Mouse (Mus musculus): Measurements from ENCODE around the gene Pla2g3. TPM values are rescaled to one million over a fixed set of nuclear protein-coding genes. Genes with fewer than 3 reads are reported as not detected.

Pla2g3 gene
- polyA plus RNA-seq, 1 experiment from 2014 or later, result 0.44 TPM

DNA sequence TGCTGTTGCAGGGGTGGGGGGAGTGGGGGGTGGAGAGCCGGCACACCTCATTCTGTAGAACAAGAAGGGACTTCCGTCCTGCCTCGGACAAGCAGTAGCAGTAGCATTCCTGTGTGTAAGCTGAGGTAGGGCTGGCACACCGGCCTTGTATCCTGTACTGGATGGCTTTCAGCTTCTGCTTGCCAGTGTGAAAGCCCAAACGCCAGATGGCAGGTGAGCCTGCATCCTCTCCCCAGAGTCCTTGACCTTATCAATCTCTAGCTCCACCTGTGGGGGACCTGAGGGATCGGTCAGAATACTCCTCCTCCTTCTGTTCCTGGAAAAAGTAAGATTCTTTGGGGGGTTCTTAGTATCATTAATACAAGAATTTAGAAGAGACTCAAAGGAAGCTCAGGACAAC lies 34.6 kb upstream of the Pla2g3 start:
- no peak overlapping the region for H3K27ac ChIP-seq (ENCODE audit: low read depth, low read length)
- no peaks in the 10 kb centered on the region for H3K9me3 ChIP-seq (replicated peaks; ENCODE audit: control insufficient read depth, low read length)
- DNase-seq (ENCODE audit: low spot score), result no peak
- no peak for ATAC-seq
- no peak overlapping the region for H3K4me3 ChIP-seq (ENCODE audit: low read depth, low read length)
- H3K27me3 ChIP-seq (replicated peaks; ENCODE audit: control insufficient read depth, insufficient read depth, low read length), result no peaks in the 10 kb centered on the region
- 78% methylated on average over 6 of the region's 6 CpGs for WGBS
- peaks cover 7% of the 10 kb centered on the region for H3K4me1 ChIP-seq (ENCODE audit: control insufficient read depth, insufficient read depth, low read length)
- H3K4me2 ChIP-seq (ENCODE audit: low read length), result peak overlapping the region; percentile 94
- H3K36me3 ChIP-seq (ENCODE audit: control insufficient read depth, insufficient read depth, low read length), result peaks cover 4% of the 10 kb centered on the region; the same call in 1 of the 2 replicates
- H3K9ac ChIP-seq (ENCODE audit: low read length), result no peak overlapping the region

DNA sequence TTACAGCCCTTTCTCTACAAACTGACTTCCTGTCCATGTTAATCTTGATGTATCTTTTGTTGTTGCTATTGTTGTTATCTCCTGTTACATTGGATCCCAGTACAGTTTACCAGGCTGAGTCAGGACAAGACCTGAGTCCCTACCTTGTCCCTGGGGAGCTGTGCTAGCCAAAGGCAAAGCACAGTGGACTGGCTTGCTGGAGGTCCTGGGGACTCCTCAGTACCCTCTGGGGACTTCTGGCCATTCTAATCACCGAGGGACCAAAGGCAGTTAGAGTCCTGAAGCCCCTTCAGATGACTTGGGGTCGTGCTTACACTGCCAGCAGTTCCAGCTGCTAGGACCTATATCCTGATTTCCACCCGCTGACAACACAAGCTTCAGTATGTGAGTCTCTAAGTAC lies 33.6 kb upstream of the Pla2g3 start:
- Histone ChIP-seq H3K4me2 (ENCODE audit: low read length) (no peak overlapping the region), H3K36me3 (ENCODE audit: control insufficient read depth, insufficient read depth, low read length) (peaks cover 4% of the 10 kb centered on the region; the same call in 1 of the 2 replicates), H3K9ac (ENCODE audit: low read length) (no peak overlapping the region), H3K27ac (ENCODE audit: low read depth, low read length) (no peak overlapping the region), H3K4me3 (ENCODE audit: low read depth, low read length) (no peak overlapping the region), H3K27me3 (replicated peaks; ENCODE audit: control insufficient read depth, insufficient read depth, low read length) (no peaks in the 10 kb centered on the region), H3K9me3 (replicated peaks; ENCODE audit: control insufficient read depth, low read length) (no peaks in the 10 kb centered on the region), H3K4me1 (ENCODE audit: control insufficient read depth, insufficient read depth, low read length) (peaks cover 7% of the 10 kb centered on the region)
- no peak for ATAC-seq
- no peak for DNase-seq (ENCODE audit: low spot score)
- 92% methylated on average over 3 of the region's 3 CpGs for WGBS

DNA sequence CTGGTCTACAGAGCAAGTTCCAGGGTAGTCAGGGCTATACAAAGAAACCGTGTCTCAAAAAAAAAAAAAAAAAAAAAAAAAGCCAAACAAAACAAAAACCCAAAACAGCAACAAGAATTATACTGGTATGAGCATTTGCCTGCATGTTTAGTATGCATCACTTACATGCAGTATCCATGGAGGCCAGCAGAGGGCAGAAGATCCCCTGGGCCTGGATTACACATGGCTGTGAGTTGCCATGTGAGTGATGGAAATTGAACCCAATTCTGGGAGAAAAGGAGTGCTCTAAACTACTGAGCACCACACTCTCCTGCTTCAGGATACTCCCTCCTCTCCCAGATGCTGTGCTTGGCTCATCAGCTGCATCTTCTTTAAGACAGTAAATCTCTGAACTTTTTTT lies 31.7 kb upstream of the Pla2g3 start:
- Histone ChIP-seq H3K27me3 (replicated peaks; ENCODE audit: control insufficient read depth, insufficient read depth, low read length) (no peaks in the 10 kb centered on the region), H3K27ac (ENCODE audit: low read depth, low read length) (no peak overlapping the region), H3K36me3 (ENCODE audit: control insufficient read depth, insufficient read depth, low read length) (peaks cover 4% of the 10 kb centered on the region; the same call in 1 of the 2 replicates), H3K4me3 (ENCODE audit: low read depth, low read length) (no peak overlapping the region), H3K4me1 (ENCODE audit: control insufficient read depth, insufficient read depth, low read length) (0 out of 2 replicates have a peak, but pooled peaks cover 2% of the 10 kb centered on the region), H3K9ac (ENCODE audit: low read length) (no peak overlapping the region), H3K9me3 (replicated peaks; ENCODE audit: control insufficient read depth, low read length) (no peaks in the 10 kb centered on the region), H3K4me2 (ENCODE audit: low read length) (no peak overlapping the region)
- WGBS, result 20% methylated on average over 1 of the region's 1 CpGs
- ATAC-seq (no peak), DNase-seq (ENCODE audit: low spot score) (peak; percentile 68)

DNA sequence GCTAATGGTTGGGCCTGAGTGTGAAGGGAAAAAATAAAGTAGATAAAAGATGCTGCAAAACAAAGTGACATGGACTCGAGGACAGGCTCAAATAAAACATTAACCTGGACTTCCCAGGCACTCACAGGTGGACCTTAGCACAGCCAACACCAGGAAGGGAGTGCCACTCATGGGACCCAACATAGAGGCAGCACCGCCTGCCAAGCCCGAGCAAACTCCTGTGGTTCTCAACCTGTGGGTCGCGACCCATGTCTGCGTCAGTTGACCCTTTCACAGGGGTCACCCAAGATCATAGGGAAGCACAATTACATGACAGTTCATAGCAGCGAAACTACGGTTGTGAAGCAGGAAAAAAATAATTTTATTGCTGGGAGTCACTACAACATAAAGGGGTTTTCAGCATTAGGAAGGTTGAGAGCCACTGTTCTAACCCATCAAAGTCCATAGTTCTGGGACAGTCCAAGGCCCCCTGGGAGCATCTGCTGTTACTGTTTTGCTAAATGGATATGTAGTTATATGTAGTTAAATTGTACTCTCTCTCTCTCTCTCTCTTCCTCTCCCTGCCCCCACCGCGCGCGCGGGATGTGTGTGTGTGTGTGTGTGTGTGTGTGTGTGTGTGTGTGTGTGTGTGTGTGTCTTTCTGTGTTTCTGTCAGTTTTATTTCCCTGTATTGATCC lies 29.5 kb upstream of the Pla2g3 start:
- no peaks in the 10 kb centered on the region for H3K27me3 ChIP-seq (replicated peaks; ENCODE audit: control insufficient read depth, insufficient read depth, low read length)
- no peak overlapping the region for H3K4me3 ChIP-seq (ENCODE audit: low read depth, low read length)
- no peaks in the 10 kb centered on the region for H3K9me3 ChIP-seq (replicated peaks; ENCODE audit: control insufficient read depth, low read length)
- WGBS, result 91% methylated on average over 8 of the region's 13 CpGs
- no peaks in the 10 kb centered on the region for H3K4me1 ChIP-seq (ENCODE audit: control insufficient read depth, insufficient read depth, low read length)
- no peak overlapping the region for H3K4me2 ChIP-seq (ENCODE audit: low read length)
- H3K27ac ChIP-seq (ENCODE audit: low read depth, low read length), result no peak overlapping the region
- DNase-seq (ENCODE audit: low spot score) (no peak), ATAC-seq (no peak)
- no peak overlapping the region for H3K9ac ChIP-seq (ENCODE audit: low read length)
- H3K36me3 ChIP-seq (ENCODE audit: control insufficient read depth, insufficient read depth, low read length), result peaks cover 4% of the 10 kb centered on the region; the same call in 1 of the 2 replicates

DNA sequence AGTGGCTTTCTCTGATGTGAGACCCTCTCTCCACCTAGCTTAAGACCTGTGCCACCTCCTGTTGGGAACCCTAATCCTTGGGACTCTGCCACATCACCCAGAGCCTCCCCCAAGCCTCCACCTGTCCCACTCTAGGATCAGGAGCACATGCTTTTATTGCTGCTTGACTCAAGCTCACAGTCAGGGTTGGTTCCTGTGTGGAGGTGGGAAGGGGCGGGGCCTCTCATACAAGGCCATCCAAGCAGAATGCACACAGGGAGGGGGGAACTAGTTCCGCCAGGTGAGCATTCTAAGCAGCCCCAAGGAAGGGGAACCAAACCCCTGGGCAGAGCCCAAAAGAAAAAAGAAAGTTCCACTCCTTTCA lies 29.0 kb upstream of the Pla2g3 start:
- no peaks in the 10 kb centered on the region for H3K4me1 ChIP-seq (ENCODE audit: control insufficient read depth, insufficient read depth, low read length)
- WGBS, result 79% methylated on average over 2 of the region's 2 CpGs
- no peak overlapping the region for H3K4me3 ChIP-seq (ENCODE audit: low read depth, low read length)
- H3K36me3 ChIP-seq (ENCODE audit: control insufficient read depth, insufficient read depth, low read length), result peaks cover 4% of the 10 kb centered on the region; the same call in 1 of the 2 replicates
- H3K9me3 ChIP-seq (replicated peaks; ENCODE audit: control insufficient read depth, low read length), result no peaks in the 10 kb centered on the region
- no peak for DNase-seq (ENCODE audit: low spot score)
- no peak overlapping the region for H3K4me2 ChIP-seq (ENCODE audit: low read length)
- ATAC-seq, result no peak
- H3K27me3 ChIP-seq (replicated peaks; ENCODE audit: control insufficient read depth, insufficient read depth, low read length), result no peaks in the 10 kb centered on the region
- H3K27ac ChIP-seq (ENCODE audit: low read depth, low read length), result no peak overlapping the region
- H3K9ac ChIP-seq (ENCODE audit: low read length), result no peak overlapping the region

DNA sequence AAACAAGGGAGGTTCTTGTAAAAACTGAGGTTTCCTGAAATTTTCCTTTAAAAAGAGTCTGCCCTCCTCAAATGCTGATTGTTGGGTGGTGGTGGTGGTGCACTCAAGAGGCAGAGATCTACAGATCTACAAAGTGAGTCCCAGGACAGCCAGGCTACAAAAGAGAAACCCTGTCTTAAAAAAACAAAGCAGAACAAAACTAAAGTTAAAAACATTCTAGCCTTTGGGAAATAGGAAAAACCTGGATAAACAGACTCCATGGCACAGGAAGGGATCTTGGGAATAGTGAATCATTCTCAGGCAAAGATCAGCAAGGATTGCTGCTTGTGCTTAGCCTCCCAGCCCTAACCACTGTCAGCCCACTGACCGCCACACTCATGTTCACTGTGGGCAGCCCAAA lies 25.2 kb upstream of the Pla2g3 start:
- ATAC-seq, result no peak
- Histone ChIP-seq H3K27ac (ENCODE audit: low read depth, low read length) (no peak overlapping the region), H3K27me3 (replicated peaks; ENCODE audit: control insufficient read depth, insufficient read depth, low read length) (no peaks in the 10 kb centered on the region), H3K9ac (ENCODE audit: low read length) (no peak overlapping the region), H3K4me1 (ENCODE audit: control insufficient read depth, insufficient read depth, low read length) (no peaks in the 10 kb centered on the region), H3K36me3 (ENCODE audit: control insufficient read depth, insufficient read depth, low read length) (no peaks in the 10 kb centered on the region), H3K9me3 (replicated peaks; ENCODE audit: control insufficient read depth, low read length) (no peaks in the 10 kb centered on the region), H3K4me2 (ENCODE audit: low read length) (no peak overlapping the region), H3K4me3 (ENCODE audit: low read depth, low read length) (no peak overlapping the region)
- WGBS, result 93% methylated on average over 1 of the region's 1 CpGs
- no peak for DNase-seq (ENCODE audit: low spot score)

DNA sequence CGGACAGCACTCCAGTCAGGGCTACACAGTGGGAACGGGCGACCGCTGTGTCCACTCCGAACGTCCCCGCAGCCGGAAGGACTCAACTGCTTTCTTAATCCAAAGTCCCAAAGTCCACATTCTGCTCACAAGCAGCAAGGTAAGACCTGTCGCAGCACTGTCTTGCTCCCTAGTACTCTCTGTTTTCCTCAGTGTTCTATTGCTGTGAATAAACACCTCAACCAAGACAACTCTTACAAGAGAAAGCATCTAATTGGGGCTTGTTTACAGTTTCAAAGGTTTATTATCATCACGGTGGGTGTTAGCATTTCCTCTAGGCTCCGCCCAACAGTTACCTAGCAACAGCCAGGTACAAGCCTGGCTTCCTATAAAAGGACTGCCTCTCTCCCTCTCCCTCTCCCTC lies 16.6 kb upstream of the Pla2g3 start:
- Histone ChIP-seq H3K9me3 (replicated peaks; ENCODE audit: control insufficient read depth, low read length) (no peaks in the 10 kb centered on the region), H3K4me2 (ENCODE audit: low read length) (no peak overlapping the region), H3K4me3 (ENCODE audit: low read depth, low read length) (no peak overlapping the region), H3K36me3 (ENCODE audit: control insufficient read depth, insufficient read depth, low read length) (no peaks in the 10 kb centered on the region), H3K27me3 (replicated peaks; ENCODE audit: control insufficient read depth, insufficient read depth, low read length) (no peaks in the 10 kb centered on the region), H3K27ac (ENCODE audit: low read depth, low read length) (no peak overlapping the region), H3K9ac (ENCODE audit: low read length) (no peak overlapping the region), H3K4me1 (ENCODE audit: control insufficient read depth, insufficient read depth, low read length) (no peaks in the 10 kb centered on the region)
- DNase-seq (ENCODE audit: low spot score), result no peak
- ATAC-seq, result no peak
- WGBS, result 21% methylated on average over 11 of the region's 11 CpGs

DNA sequence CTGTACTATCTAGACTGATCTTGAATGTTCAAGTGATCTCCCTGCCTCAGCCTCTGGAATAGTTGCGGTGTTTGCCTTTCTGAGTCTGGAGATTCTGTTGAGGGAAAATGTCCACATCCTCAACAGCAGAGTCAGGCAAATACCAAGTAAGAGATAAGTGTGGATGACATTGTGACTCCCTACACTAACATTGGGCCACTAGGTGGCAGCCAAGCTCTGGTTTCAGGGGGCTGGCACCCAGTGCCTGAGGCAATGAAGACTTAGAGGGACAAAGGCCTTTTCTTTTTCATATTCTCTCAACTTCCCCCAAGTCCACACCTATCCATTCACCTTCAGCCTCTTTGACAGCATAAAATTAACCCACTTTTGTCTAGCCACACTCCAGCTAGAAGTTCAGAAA lies 15.6 kb upstream of the Pla2g3 start:
- H3K4me1 ChIP-seq (ENCODE audit: control insufficient read depth, insufficient read depth, low read length), result no peaks in the 10 kb centered on the region
- 20% methylated on average over 1 of the region's 1 CpGs for WGBS
- no peak overlapping the region for H3K4me2 ChIP-seq (ENCODE audit: low read length)
- ATAC-seq (peak; percentile 72; the same call in 1 of the 2 replicates), DNase-seq (ENCODE audit: low spot score) (peak; percentile 91)
- no peaks in the 10 kb centered on the region for H3K27me3 ChIP-seq (replicated peaks; ENCODE audit: control insufficient read depth, insufficient read depth, low read length)
- H3K27ac ChIP-seq (ENCODE audit: low read depth, low read length), result no peak overlapping the region
- no peak overlapping the region for H3K9ac ChIP-seq (ENCODE audit: low read length)
- no peaks in the 10 kb centered on the region for H3K9me3 ChIP-seq (replicated peaks; ENCODE audit: control insufficient read depth, low read length)
- no peaks in the 10 kb centered on the region for H3K36me3 ChIP-seq (ENCODE audit: control insufficient read depth, insufficient read depth, low read length)
- H3K4me3 ChIP-seq (ENCODE audit: low read depth, low read length), result no peak overlapping the region

DNA sequence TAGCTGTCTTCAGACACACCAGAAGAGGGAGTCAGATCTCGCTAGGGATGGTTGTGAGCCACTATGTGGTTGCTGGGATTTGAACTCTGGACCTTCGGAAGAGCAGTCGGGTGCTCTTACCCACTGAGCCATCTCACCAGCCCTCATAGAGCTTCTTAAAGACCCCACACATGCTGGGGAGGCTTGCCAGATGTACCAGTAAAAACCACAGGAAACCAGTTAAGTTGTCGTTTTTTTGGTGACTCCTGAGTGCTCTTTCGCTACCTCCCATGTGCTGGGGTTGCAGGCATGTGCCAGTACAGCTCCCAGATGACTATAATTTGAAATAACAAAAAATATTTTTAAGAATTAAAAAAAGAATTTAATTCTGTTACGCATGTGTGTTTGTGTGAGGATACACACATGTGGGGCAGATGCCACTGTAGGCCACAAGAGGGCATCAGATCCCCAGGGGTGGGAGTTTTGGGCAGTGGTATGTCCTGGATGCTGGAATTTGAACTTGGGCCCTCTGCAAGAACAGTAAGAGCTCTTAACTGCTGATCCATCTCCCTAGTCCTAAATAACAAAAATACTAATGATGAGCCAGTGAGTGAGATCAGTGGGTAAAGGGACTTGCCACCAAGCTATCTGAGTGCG lies 13.5 kb upstream of the Pla2g3 start:
- Histone ChIP-seq H3K9ac (ENCODE audit: low read length) (no peak overlapping the region), H3K9me3 (replicated peaks; ENCODE audit: control insufficient read depth, low read length) (no peaks in the 10 kb centered on the region), H3K27ac (ENCODE audit: low read depth, low read length) (no peak overlapping the region), H3K4me1 (ENCODE audit: control insufficient read depth, insufficient read depth, low read length) (no peaks in the 10 kb centered on the region), H3K27me3 (replicated peaks; ENCODE audit: control insufficient read depth, insufficient read depth, low read length) (no peaks in the 10 kb centered on the region), H3K4me2 (ENCODE audit: low read length) (no peak overlapping the region), H3K36me3 (ENCODE audit: control insufficient read depth, insufficient read depth, low read length) (no peaks in the 10 kb centered on the region), H3K4me3 (ENCODE audit: low read depth, low read length) (no peak overlapping the region)
- 89% methylated on average over 7 of the region's 7 CpGs for WGBS
- ATAC-seq (no peak), DNase-seq (ENCODE audit: low spot score) (no peak)
